In genomic region chr6:54507002-54507401, GRCm38 (mm10) we compare ENCODE assay signal across 9 mouse cellular contexts. TPM values are rescaled to one million over a fixed set of nuclear protein-coding genes. Genes with fewer than 3 reads are reported as not detected.
A peak's percentile ranks its signal among the peaks of the same experiment; 100 is the strongest.
DNase-seq lines count a peak whose midpoint lies in the region; ATAC-seq lines count a peak whose summit lies in the region.
"Had no signal": no experiment of that assay in that cellular context is flagged by ENCODE, and none has a peak within 500 bp of the region (broad histone marks: within the 10 kb centered on the region; RNA-seq: fewer than 3 reads in every experiment).

No protein-coding gene starts in this region.

- H3K4me2 ChIP-seq in hindbrain, embryonic 11.5 days (replicated peaks; ENCODE audit: low read depth, low read length), result no peak overlapping the region
- H3K4me2 ChIP-seq: neural tube, embryonic 13.5 days had no signal

- H3K4me3 ChIP-seq in heart, embryonic 10.5 days, result no peak overlapping the region
- H3K4me3 ChIP-seq in hindbrain, embryonic 11.5 days (ENCODE audit: low read depth, low read length), result no peak overlapping the region
- H3K4me3 ChIP-seq: neural tube, embryonic 13.5 days had no signal

- no peak overlapping the region for H3K27ac ChIP-seq in heart, embryonic 10.5 days
- no peak overlapping the region for H3K27ac ChIP-seq in hindbrain, embryonic 11.5 days (ENCODE audit: low read depth, low read length)

- H3K9me3 ChIP-seq in heart, embryonic 10.5 days, result no peaks in the 10 kb centered on the region
- no peaks in the 10 kb centered on the region for H3K9me3 ChIP-seq in hindbrain, embryonic 11.5 days (ENCODE audit: control insufficient read depth, low read length)
- H3K9me3 ChIP-seq: neural tube, embryonic 13.5 days had no signal

- H3K4me1 ChIP-seq in heart, embryonic 10.5 days, result peaks cover 46% of the 10 kb centered on the region
- peaks cover 4% of the 10 kb centered on the region; the same call in 1 of the 2 replicates for H3K4me1 ChIP-seq in hindbrain, embryonic 11.5 days (replicated peaks; ENCODE audit: control insufficient read depth, insufficient read depth, low read length)

- ATAC-seq in hindbrain, embryonic 11.5 days (ENCODE audit: low FRiP score), result no peak

- DNase-seq in heart, adult 9 months (ENCODE audit: low spot score in 2 of 2), result peak; percentile 28 to 35
- DNase-seq in heart, embryonic 10.5 days (ENCODE audit: low spot score), result no peak
- DNase-seq in Muller cell, postnatal 12 days (ENCODE audit: inconsistent ontology term), result peak; percentile 35
- DNase-seq in embryo, embryonic 11 days, result peak; percentile 80
- peak; percentile 69 for DNase-seq in hindbrain, embryonic 11.5 days (ENCODE audit: low spot score)
- DNase-seq in left cerebral cortex, postnatal 36 days (ENCODE audit: low spot score in 2 of 2), result peak; percentile 25 to 45
- DNase-seq in ovary, postnatal 36 days (ENCODE audit: low spot score), result peak; percentile 35
- DNase-seq in spleen, adult 12 weeks (ENCODE audit: low spot score), result no peak

- no peaks in the 10 kb centered on the region for H3K36me3 ChIP-seq in heart, embryonic 10.5 days
- no peaks in the 10 kb centered on the region for H3K36me3 ChIP-seq in hindbrain, embryonic 11.5 days (ENCODE audit: control insufficient read depth, insufficient read depth, low read length)

- H3K9ac ChIP-seq in hindbrain, embryonic 11.5 days (ENCODE audit: low read depth, low read length), result no peak overlapping the region
- H3K9ac ChIP-seq: neural tube, embryonic 13.5 days had no signal

- H3K27me3 ChIP-seq in heart, embryonic 10.5 days (ENCODE audit: insufficient read depth, poor library complexity, severe bottlenecking), result no peaks in the 10 kb centered on the region
- no peaks in the 10 kb centered on the region for H3K27me3 ChIP-seq in hindbrain, embryonic 11.5 days (ENCODE audit: control insufficient read depth, insufficient read depth, low read length)
- H3K27me3 ChIP-seq: neural tube, embryonic 13.5 days had no signal

- WGBS in heart, embryonic 10.5 days, result 31% methylated on average over 8 of the region's 8 CpGs
- 41% methylated on average over 8 of the region's 8 CpGs for WGBS in hindbrain, embryonic 11.5 days

- intact Hi-C loops in left cerebral cortex, postnatal 36 days (cut with DNase I), result loop anchor here (1.0 to 5.0 kb wide), 2 partner anchors 75 to 116 kb away; no protein-coding TSS in a partner anchor

RNA-seq across cellular contexts. Expression of gene Scrn1, which starts 59.3 kb away (rescaled TPM):
- polyA plus RNA-seq in heart, embryonic 10.5 days (2016; fragmentation: Nextera tagmentation; extraction: Ambion mirVana), result 10.5 and 12.1 TPM in 2 replicates
- 70.4 and 75.2 TPM in 2 replicates for polyA plus RNA-seq in hindbrain, embryonic 11.5 days (2014; fragmentation: Nextera tagmentation; extraction: Ambion mirVana)
- total RNA-seq in left cerebral cortex, postnatal 36 days (2021), result 100 to 1,000 TPM; 145 to 155 TPM

Comparison
In these comparisons a context has a peak if more than half of its experiments do, and no peak if none do; other contexts are left out.
1. DNase-seq: peak in heart, adult 9 months (2 of 2), Muller cell, postnatal 12 days (single experiment), embryo, embryonic 11 days (single experiment), hindbrain, embryonic 11.5 days (single experiment), left cerebral cortex, postnatal 36 days (2 of 2) and ovary, postnatal 36 days (single experiment); none in heart, embryonic 10.5 days (single experiment) and spleen, adult 12 weeks (single experiment).